Mouse (Mus musculus): Measurements from ENCODE around the gene Adgb. TPM values are rescaled to one million over a fixed set of nuclear protein-coding genes. Genes with fewer than 3 reads are reported as not detected.

The Adgb gene
- polyA plus RNA-seq, 1 experiment from 2014 or later, result 0.16 TPM

GRCm38 (mm10) chr10:10429032-10429431 is 43.1 kb downstream of the Adgb start:
- Histone ChIP-seq H3K9me3 (replicated peaks) (no peaks in the 10 kb centered on the region), H3K27ac (replicated peaks) (no peak overlapping the region), H3K4me3 (no peak overlapping the region), H3K27me3 (ENCODE audit: low read depth, poor library complexity, severe bottlenecking) (no peaks in the 10 kb centered on the region), H3K4me1 (no peaks in the 10 kb centered on the region), H3K36me3 (no peaks in the 10 kb centered on the region)
- DNase-seq (ENCODE audit: low spot score), result no peak
- WGBS, result 90% methylated on average over 7 of the region's 7 CpGs

GRCm38 (mm10) chr10:10424383-10424782 is 47.7 kb downstream of the Adgb start:
- no peak for DNase-seq (ENCODE audit: low spot score)
- Histone ChIP-seq H3K27me3 (ENCODE audit: low read depth, poor library complexity, severe bottlenecking) (no peaks in the 10 kb centered on the region), H3K4me3 (no peak overlapping the region), H3K27ac (replicated peaks) (no peak overlapping the region), H3K4me1 (no peaks in the 10 kb centered on the region), H3K36me3 (no peaks in the 10 kb centered on the region), H3K9me3 (replicated peaks) (no peaks in the 10 kb centered on the region)
- WGBS, result 92% methylated on average over 2 of the region's 2 CpGs

GRCm38 (mm10) chr10:10411046-10411445 is 61.1 kb downstream of the Adgb start:
- H3K4me1 ChIP-seq, result no peaks in the 10 kb centered on the region
- H3K27me3 ChIP-seq (ENCODE audit: low read depth, poor library complexity, severe bottlenecking), result no peaks in the 10 kb centered on the region
- no peaks in the 10 kb centered on the region for H3K36me3 ChIP-seq
- no peak overlapping the region for H3K27ac ChIP-seq (replicated peaks)
- WGBS, result 86% methylated on average over 5 of the region's 5 CpGs
- no peak overlapping the region for H3K4me3 ChIP-seq
- H3K9me3 ChIP-seq (replicated peaks), result no peaks in the 10 kb centered on the region
- no peak for DNase-seq (ENCODE audit: low spot score)

GRCm38 (mm10) chr10:10408166-10408565 is 64.0 kb downstream of the Adgb start:
- no peak overlapping the region for H3K27ac ChIP-seq (replicated peaks)
- no peaks in the 10 kb centered on the region for H3K4me1 ChIP-seq
- no peak overlapping the region for H3K4me3 ChIP-seq
- no peak for DNase-seq (ENCODE audit: low spot score)
- H3K36me3 ChIP-seq, result no peaks in the 10 kb centered on the region
- no peaks in the 10 kb centered on the region for H3K9me3 ChIP-seq (replicated peaks)
- 71% methylated on average over 3 of the region's 3 CpGs for WGBS
- no peaks in the 10 kb centered on the region for H3K27me3 ChIP-seq (ENCODE audit: low read depth, poor library complexity, severe bottlenecking)

- Histone ChIP-seq H3K4me3 (no peak overlapping the region), H3K27ac (replicated peaks) (no peak overlapping the region), H3K4me1 (no peaks in the 10 kb centered on the region), H3K9me3 (replicated peaks) (no peaks in the 10 kb centered on the region), H3K27me3 (ENCODE audit: low read depth, poor library complexity, severe bottlenecking) (no peaks in the 10 kb centered on the region), H3K36me3 (no peaks in the 10 kb centered on the region)
- 78% methylated on average over 4 of the region's 4 CpGs for WGBS
- DNase-seq (ENCODE audit: low spot score), result no peak
Observed at GRCm38 (mm10) chr10:10395784-10396481, 76.2 kb downstream of the Adgb start.

- H3K4me1 ChIP-seq, result no peaks in the 10 kb centered on the region
- WGBS, result 81% methylated on average over 1 of the region's 1 CpGs
- no peaks in the 10 kb centered on the region for H3K9me3 ChIP-seq (replicated peaks)
- H3K27ac ChIP-seq (replicated peaks), result no peak overlapping the region
- H3K36me3 ChIP-seq, result no peaks in the 10 kb centered on the region
- H3K27me3 ChIP-seq (ENCODE audit: low read depth, poor library complexity, severe bottlenecking), result no peaks in the 10 kb centered on the region
- no peak overlapping the region for H3K4me3 ChIP-seq
- no peak for DNase-seq (ENCODE audit: low spot score)
Observed at GRCm38 (mm10) chr10:10374629-10375028, 97.5 kb downstream of the Adgb start.

- Histone ChIP-seq H3K4me3 (no peak overlapping the region), H3K9me3 (replicated peaks) (no peaks in the 10 kb centered on the region), H3K27ac (replicated peaks) (no peak overlapping the region), H3K36me3 (no peaks in the 10 kb centered on the region), H3K27me3 (ENCODE audit: low read depth, poor library complexity, severe bottlenecking) (no peaks in the 10 kb centered on the region), H3K4me1 (no peaks in the 10 kb centered on the region)
- WGBS, result 81% methylated on average over 1 of the region's 1 CpGs
- no peak for DNase-seq (ENCODE audit: low spot score)
Observed at GRCm38 (mm10) chr10:10364025-10364424, 108.1 kb downstream of the Adgb start.

GRCm38 (mm10) chr10:10355605-10356227 is 116.4 kb downstream of the Adgb start:
- 24% methylated on average over 3 of the region's 3 CpGs for WGBS

GRCm38 (mm10) chr10:10352184-10352583 is 119.9 kb downstream of the Adgb start:
- Histone ChIP-seq H3K36me3 (no peaks in the 10 kb centered on the region), H3K4me3 (no peak overlapping the region), H3K4me1 (no peaks in the 10 kb centered on the region), H3K27me3 (ENCODE audit: low read depth, poor library complexity, severe bottlenecking) (no peaks in the 10 kb centered on the region), H3K27ac (replicated peaks) (no peak overlapping the region), H3K9me3 (replicated peaks) (no peaks in the 10 kb centered on the region)
- no peak for DNase-seq (ENCODE audit: low spot score)
- 86% methylated on average over 3 of the region's 3 CpGs for WGBS

More at GRCm38 (mm10) chr10:10355605-10356227, 116.4 kb downstream of the Adgb start:
- H3K4me3 ChIP-seq, result no peak overlapping the region
- no peaks in the 10 kb centered on the region for H3K9me3 ChIP-seq (replicated peaks)
- H3K27ac ChIP-seq (replicated peaks), result no peak overlapping the region
- H3K36me3 ChIP-seq, result no peaks in the 10 kb centered on the region
- DNase-seq (ENCODE audit: low spot score), result peak; percentile 24
- no peaks in the 10 kb centered on the region for H3K4me1 ChIP-seq
- H3K27me3 ChIP-seq (ENCODE audit: low read depth, poor library complexity, severe bottlenecking), result no peaks in the 10 kb centered on the region

- H3K27me3 ChIP-seq (ENCODE audit: low read depth, poor library complexity, severe bottlenecking), result no peaks in the 10 kb centered on the region
- no peak overlapping the region for H3K27ac ChIP-seq (replicated peaks)
- no peaks in the 10 kb centered on the region for H3K4me1 ChIP-seq
- no peaks in the 10 kb centered on the region for H3K36me3 ChIP-seq
- DNase-seq (ENCODE audit: low spot score), result no peak
- 83% methylated on average over 3 of the region's 3 CpGs for WGBS
- no peaks in the 10 kb centered on the region for H3K9me3 ChIP-seq (replicated peaks)
- H3K4me3 ChIP-seq, result no peak overlapping the region
Observed at GRCm38 (mm10) chr10:10350550-10350949, 121.6 kb downstream of the Adgb start.

- Histone ChIP-seq H3K27ac (replicated peaks) (no peak overlapping the region), H3K4me3 (no peak overlapping the region), H3K36me3 (no peaks in the 10 kb centered on the region), H3K4me1 (no peaks in the 10 kb centered on the region), H3K27me3 (ENCODE audit: low read depth, poor library complexity, severe bottlenecking) (no peaks in the 10 kb centered on the region), H3K9me3 (replicated peaks) (no peaks in the 10 kb centered on the region)
- DNase-seq (ENCODE audit: low spot score), result no peak
- 93% methylated on average over 3 of the region's 3 CpGs for WGBS
Observed at GRCm38 (mm10) chr10:10343930-10344329, 128.2 kb downstream of the Adgb start.

GRCm38 (mm10) chr10:10325560-10325959 is 146.6 kb downstream of the Adgb start:
- peaks cover 10% of the 10 kb centered on the region for H3K4me1 ChIP-seq
- WGBS, result 80% methylated on average over 2 of the region's 2 CpGs
- DNase-seq (ENCODE audit: low spot score), result no peak
- H3K36me3 ChIP-seq, result no peaks in the 10 kb centered on the region
- H3K27me3 ChIP-seq (ENCODE audit: low read depth, poor library complexity, severe bottlenecking), result no peaks in the 10 kb centered on the region
- no peak overlapping the region for H3K27ac ChIP-seq (replicated peaks)
- no peaks in the 10 kb centered on the region for H3K9me3 ChIP-seq (replicated peaks)
- no peak overlapping the region for H3K4me3 ChIP-seq

- H3K9me3 ChIP-seq (replicated peaks), result no peaks in the 10 kb centered on the region
- no peaks in the 10 kb centered on the region for H3K27me3 ChIP-seq (ENCODE audit: low read depth, poor library complexity, severe bottlenecking)
- DNase-seq (ENCODE audit: low spot score), result no peak
- no peaks in the 10 kb centered on the region for H3K36me3 ChIP-seq
- 91% methylated on average over 11 of the region's 11 CpGs for WGBS
- no peak overlapping the region for H3K4me3 ChIP-seq
- H3K27ac ChIP-seq (replicated peaks), result no peak overlapping the region
- peaks cover 13% of the 10 kb centered on the region for H3K4me1 ChIP-seq
Observed at GRCm38 (mm10) chr10:10322961-10323360, 149.2 kb downstream of the Adgb start.
